In the genomic region with DNA sequence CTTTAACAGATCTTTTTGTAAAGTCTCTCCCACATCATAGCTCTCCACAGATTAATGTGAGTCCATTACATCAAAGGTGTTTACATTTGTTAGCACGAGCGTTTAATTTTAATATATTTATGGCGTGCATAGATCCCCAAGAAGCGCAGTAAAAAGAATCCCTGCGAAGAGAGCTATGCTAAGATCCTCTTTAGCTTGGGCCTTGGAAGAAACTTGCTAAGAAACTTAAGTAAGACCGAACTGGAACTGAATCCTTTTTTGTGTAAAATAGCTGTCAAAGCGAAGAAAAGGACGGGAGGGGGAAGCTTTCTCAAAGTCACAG, we compare ENCODE assay signal across 9 mouse cellular contexts. TPM values are rescaled to one million over a fixed set of nuclear protein-coding genes. Genes with fewer than 3 reads are reported as not detected.
DNase-seq lines count a peak whose midpoint lies in the region; TF ChIP-seq lines count a peak whose summit lies in the region.
"Had no signal": no experiment of that assay in that cellular context is flagged by ENCODE, and none has a peak within 500 bp of the region (broad histone marks: within the 10 kb centered on the region; RNA-seq: fewer than 3 reads in every experiment).

No protein-coding gene starts in this region.

- no peak for TF ChIP-seq POLR2A in liver, adult 2 months (IDR thresholded peaks at IDR 0.05; ENCODE audit: extremely low read depth, insufficient read depth, low read length)
- TF ChIP-seq POLR2A in embryonic fibroblast, embryonic 13.5 days (IDR thresholded peaks at IDR 0.05; ENCODE audit: low read depth, low read length) = no peak
- TF ChIP-seq POLR2A in olfactory bulb, adult 2 months (IDR thresholded peaks at IDR 0.05; ENCODE audit: insufficient read depth, low read depth, low read length) = no peak

- no peak for TF ChIP-seq CTCF in liver, adult 2 months (IDR thresholded peaks at IDR 0.05; ENCODE audit: low read depth, low read length)
- TF ChIP-seq CTCF in embryonic fibroblast, embryonic 13.5 days (IDR thresholded peaks at IDR 0.05; ENCODE audit: borderline replicate concordance, insufficient read depth, low read length) = no peak
- TF ChIP-seq CTCF in olfactory bulb, adult 2 months (IDR thresholded peaks at IDR 0.05; ENCODE audit: insufficient read depth, low read depth, low read length) = no peak

- no peaks in the 10 kb centered on the region for H3K27me3 ChIP-seq in liver, adult 2 months (ENCODE audit: control insufficient read depth, insufficient read depth, low read length)
- H3K27me3 ChIP-seq in limb, embryonic 10.5 days (ENCODE audit: low read depth, poor library complexity, severe bottlenecking) = peaks cover 50% of the 10 kb centered on the region

- peak overlapping the region; percentile 76 for H3K9ac ChIP-seq in liver, adult 2 months (ENCODE audit: low read depth, low read length)

- H3K4me1 ChIP-seq in liver, adult 2 months (ENCODE audit: control insufficient read depth, insufficient read depth, low read length) = peaks cover 5% of the 10 kb centered on the region; the same call in 1 of the 2 replicates
- no peaks in the 10 kb centered on the region for H3K4me1 ChIP-seq in embryonic fibroblast, embryonic 13.5 days (ENCODE audit: control insufficient read depth, insufficient read depth, low read length)
- H3K4me1 ChIP-seq in limb, embryonic 10.5 days = peaks cover 6% of the 10 kb centered on the region; the same call in 1 of the 2 replicates
- H3K4me1 ChIP-seq in olfactory bulb, adult 2 months (ENCODE audit: control insufficient read depth, insufficient read depth, low read length) = peaks cover 8% of the 10 kb centered on the region

- no peaks in the 10 kb centered on the region for H3K9me3 ChIP-seq in limb, embryonic 10.5 days (replicated peaks)

- peak overlapping the region; percentile 89 for H3K27ac ChIP-seq in liver, adult 2 months (replicated peaks; ENCODE audit: insufficient read depth, low read depth, low read length)
- no peak overlapping the region for H3K27ac ChIP-seq in embryonic fibroblast, embryonic 13.5 days (ENCODE audit: insufficient read depth, low read length)
- H3K27ac ChIP-seq in limb, embryonic 10.5 days = no peak overlapping the region; the same call in 1 of the 2 replicates
- no peak overlapping the region for H3K27ac ChIP-seq in olfactory bulb, adult 2 months (ENCODE audit: insufficient read depth, low read depth, low read length)

- H3K79me2 ChIP-seq in liver, adult 2 months (ENCODE audit: control insufficient read depth, insufficient read depth, low read length) = no peaks in the 10 kb centered on the region

- H3K36me3 ChIP-seq in liver, adult 2 months (ENCODE audit: control insufficient read depth, insufficient read depth, low read length) = no peaks in the 10 kb centered on the region
- no peaks in the 10 kb centered on the region for H3K36me3 ChIP-seq in limb, embryonic 10.5 days

- 20% methylated on average over 8 of the region's 8 CpGs for WGBS in liver, adult 2 months
- 9% methylated on average over 8 of the region's 8 CpGs for WGBS in limb, embryonic 10.5 days
- 34% methylated on average over 8 of the region's 8 CpGs for WGBS in olfactory bulb, adult 2 months

- peak overlapping the region; percentile 92 for H3K4me3 ChIP-seq in liver, adult 2 months (ENCODE audit: insufficient read depth, low read depth, low read length)
- peak overlapping the region; percentile 30; the same call in 1 of the 2 replicates for H3K4me3 ChIP-seq in embryonic fibroblast, embryonic 13.5 days (ENCODE audit: insufficient read depth, low read length)
- peak overlapping the region; percentile 60 for H3K4me3 ChIP-seq in limb, embryonic 10.5 days
- peak overlapping the region; percentile 42; the same call in 1 of the 2 replicates for H3K4me3 ChIP-seq in olfactory bulb, adult 2 months (ENCODE audit: insufficient read depth, low read depth, low read length)

- peak; percentile 24 for DNase-seq in liver, adult 2 months (ENCODE audit: extremely low read depth, low read depth, low spot score)
- no peak for DNase-seq in liver
- no peak for DNase-seq in limb, embryonic 10.5 days (ENCODE audit: low spot score)
- DNase-seq in cerebellum, adult 11 months = no peak
- DNase-seq in adrenal gland, adult 2 months = no peak
- no peak for DNase-seq in testis, postnatal 10 days (ENCODE audit: low spot score)

RNA-seq across cellular contexts. Expression of gene Slc25a21, which starts 1.0 kb away (rescaled TPM):
- total RNA-seq in liver, adult 2 months (2014; rRNA removed) = 8.3 and 13.9 TPM in 2 replicates
- 3.6 and 4.5 TPM in 2 replicates for polyA plus RNA-seq in liver, adult 2 months (2012; rRNA removed)
- 0.19 and 0.37 TPM in 2 replicates for polyA plus RNA-seq in embryonic fibroblast, embryonic 13.5 days (2011; ENCODE audit: insufficient read length, low read depth, missing spikeins)
- 1.6 and 2.1 TPM in 2 replicates for polyA plus RNA-seq in limb, embryonic 10.5 days (2016; fragmentation: Nextera tagmentation; extraction: Ambion mirVana)
- not detected in 2 replicates for polyA plus RNA-seq in olfactory bulb, adult 2 months (2012; ENCODE audit: insufficient read depth, insufficient read length, low replicate concordance, missing spikeins)
- total RNA-seq in adrenal gland, adult 2 months (2021) = under 1 TPM; 0.40 to 0.52 TPM
- 0.04 and 0.07 TPM in 2 replicates for polyA plus RNA-seq in adrenal gland, adult 2 months (2012; rRNA removed)
- total RNA-seq: neutrophil, adult 5-6 weeks had no signal

RNA-seq across cellular contexts. Expression of gene Prps1l3, which starts 34.0 kb away (rescaled TPM):
- 40.1 and 41.1 TPM in 2 replicates for total RNA-seq in liver, adult 2 months (2014; rRNA removed)
- 13.2 and 17.5 TPM in 2 replicates for polyA plus RNA-seq in liver, adult 2 months (2012; rRNA removed)
- polyA plus RNA-seq in embryonic fibroblast, embryonic 13.5 days (2011; ENCODE audit: insufficient read length, low read depth, missing spikeins) = 29.9 and 31.3 TPM in 2 replicates
- 85.5 and 87.5 TPM in 2 replicates for polyA plus RNA-seq in limb, embryonic 10.5 days (2016; fragmentation: Nextera tagmentation; extraction: Ambion mirVana)
- not detected in 2 replicates for polyA plus RNA-seq in olfactory bulb, adult 2 months (2012; ENCODE audit: insufficient read depth, insufficient read length, low replicate concordance, missing spikeins)
- total RNA-seq in adrenal gland, adult 2 months (2021) = 10 to 100 TPM; 33.2 to 39.3 TPM
- 12.5 and 13.0 TPM in 2 replicates for polyA plus RNA-seq in adrenal gland, adult 2 months (2012; rRNA removed)

RNA-seq across cellular contexts. Expression of gene Mipol1, which starts 34.0 kb away (rescaled TPM):
- total RNA-seq in liver, adult 2 months (2014; rRNA removed) = 4.8 and 6.7 TPM in 2 replicates
- 0.77 and 0.97 TPM in 2 replicates for polyA plus RNA-seq in liver, adult 2 months (2012; rRNA removed)
- polyA plus RNA-seq in embryonic fibroblast, embryonic 13.5 days (2011; ENCODE audit: insufficient read length, low read depth, missing spikeins) = 7.9 and 14.0 TPM in 2 replicates
- polyA plus RNA-seq in limb, embryonic 10.5 days (2016; fragmentation: Nextera tagmentation; extraction: Ambion mirVana) = 10.6 and 12.5 TPM in 2 replicates
- not detected in 2 replicates for polyA plus RNA-seq in olfactory bulb, adult 2 months (2012; ENCODE audit: insufficient read depth, insufficient read length, low replicate concordance, missing spikeins)
- 10 to 100 TPM in 1 of 2 experiments, 1 to 10 TPM in 1; 9.0 to 10.1 TPM for total RNA-seq in adrenal gland, adult 2 months (2021)
- 1.5 and 1.9 TPM in 2 replicates for polyA plus RNA-seq in adrenal gland, adult 2 months (2012; rRNA removed)

Comparison
In these comparisons a context has a peak if more than half of its experiments do, and no peak if none do; other contexts are left out.
1. H3K4me3 ChIP-seq: peak in every context shown above with its lines; median percentile 92 in liver, adult 2 months; 60 in limb, embryonic 10.5 days; 42 in olfactory bulb, adult 2 months; 30 in embryonic fibroblast, embryonic 13.5 days.